Mouse (Mus musculus): ENCODE results near the gene Cd52.

Cd52 gene

DNA sequence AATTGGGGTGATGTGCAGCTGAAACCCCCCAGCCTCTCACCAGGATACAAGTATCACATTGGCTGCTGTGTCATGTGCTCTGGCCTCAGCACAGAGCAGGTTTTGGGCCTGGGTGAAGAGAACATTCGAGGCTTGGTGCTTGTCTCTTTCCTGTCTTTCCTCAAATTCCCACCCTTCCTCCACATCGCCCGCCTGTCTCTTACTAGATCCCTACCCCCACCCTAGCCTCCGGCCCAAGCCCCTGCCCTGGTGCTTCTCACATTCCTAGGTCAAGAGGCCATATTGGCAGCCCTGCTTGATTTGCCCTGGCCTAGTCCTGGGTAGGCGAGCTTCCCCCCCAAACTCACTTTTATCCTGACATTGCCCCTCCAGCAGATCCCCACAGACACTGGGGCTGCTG is 24.2 kb upstream of the Cd52 start:
- no peak for DNase-seq (ENCODE audit: low spot score)

DNA sequence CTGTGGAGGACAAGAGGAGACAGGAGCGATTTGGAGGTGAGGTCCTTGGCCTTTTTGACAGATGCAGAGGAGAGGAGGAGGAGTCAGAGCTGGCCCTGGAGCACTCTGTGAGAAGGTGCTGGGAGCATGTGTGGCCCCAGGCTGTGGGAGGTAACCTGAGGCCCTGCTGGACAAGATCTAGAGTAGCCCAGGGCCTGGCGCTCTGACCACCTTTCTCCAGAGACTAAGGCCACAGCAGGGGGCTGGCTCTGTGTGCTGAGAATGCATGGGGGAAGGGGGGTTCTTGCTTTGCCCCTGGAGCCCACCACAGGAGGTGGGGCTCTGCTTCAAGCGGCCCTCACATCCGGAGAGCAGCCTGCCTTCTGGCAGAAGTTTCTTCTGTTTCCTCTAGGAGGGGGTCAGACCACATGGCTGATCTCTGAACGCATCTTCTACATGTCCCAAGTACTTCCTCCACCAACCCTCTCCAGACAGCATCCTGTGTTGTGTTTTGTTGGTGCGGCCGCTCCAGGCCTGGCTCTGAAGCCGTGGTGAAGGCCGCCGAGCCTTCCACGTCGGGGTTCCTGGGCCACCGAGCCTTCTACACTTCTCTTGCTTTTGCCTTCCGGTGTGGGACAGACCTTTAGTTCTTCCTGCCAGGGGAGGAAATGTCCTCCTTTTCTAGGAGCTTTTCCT is 23.4 kb upstream of the Cd52 start:
- DNase-seq (ENCODE audit: low spot score), result peak; percentile 68

DNA sequence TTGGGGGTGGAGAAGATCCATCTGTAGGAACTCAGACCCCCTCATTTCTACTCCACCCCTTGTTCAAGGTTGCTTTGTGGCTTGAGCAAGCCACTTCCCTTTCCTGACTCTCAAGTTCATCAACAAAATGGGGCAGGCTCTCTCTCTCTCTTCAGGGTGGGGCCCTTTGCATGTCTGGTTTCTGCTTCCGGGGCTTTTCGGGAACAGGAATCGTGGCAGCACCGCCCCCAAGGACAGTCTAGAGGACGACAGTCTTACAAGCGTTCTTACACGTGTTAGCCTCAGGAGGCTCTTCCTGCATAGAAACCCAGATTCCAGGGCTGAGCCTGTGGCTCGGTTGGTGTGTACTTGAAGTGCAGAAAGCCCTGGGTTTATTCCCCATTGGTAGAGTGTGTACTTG is 22.1 kb upstream of the Cd52 start:
- DNase-seq (ENCODE audit: low spot score), result peak; percentile 88

DNA sequence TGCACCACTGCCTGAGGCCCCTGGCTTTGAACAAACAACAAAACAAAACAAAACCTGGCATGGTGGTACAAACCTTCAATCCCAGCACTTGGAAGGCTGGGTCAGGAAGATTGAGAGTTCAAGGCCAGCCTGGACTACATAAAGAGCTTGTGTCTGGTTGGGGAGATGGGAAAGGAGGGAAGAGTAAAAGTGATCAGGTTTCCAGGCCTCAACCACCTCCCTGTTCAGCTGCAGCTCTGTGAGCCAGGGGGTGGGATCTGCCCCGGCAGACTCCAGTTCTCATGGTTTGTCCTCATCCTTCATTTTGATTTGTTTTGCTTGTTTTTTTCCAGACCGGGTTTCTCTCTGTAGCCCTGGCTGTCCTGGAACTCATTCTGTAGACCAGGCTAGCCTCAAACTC is 21.6 kb upstream of the Cd52 start:
- no peak for DNase-seq (ENCODE audit: low spot score)

DNA sequence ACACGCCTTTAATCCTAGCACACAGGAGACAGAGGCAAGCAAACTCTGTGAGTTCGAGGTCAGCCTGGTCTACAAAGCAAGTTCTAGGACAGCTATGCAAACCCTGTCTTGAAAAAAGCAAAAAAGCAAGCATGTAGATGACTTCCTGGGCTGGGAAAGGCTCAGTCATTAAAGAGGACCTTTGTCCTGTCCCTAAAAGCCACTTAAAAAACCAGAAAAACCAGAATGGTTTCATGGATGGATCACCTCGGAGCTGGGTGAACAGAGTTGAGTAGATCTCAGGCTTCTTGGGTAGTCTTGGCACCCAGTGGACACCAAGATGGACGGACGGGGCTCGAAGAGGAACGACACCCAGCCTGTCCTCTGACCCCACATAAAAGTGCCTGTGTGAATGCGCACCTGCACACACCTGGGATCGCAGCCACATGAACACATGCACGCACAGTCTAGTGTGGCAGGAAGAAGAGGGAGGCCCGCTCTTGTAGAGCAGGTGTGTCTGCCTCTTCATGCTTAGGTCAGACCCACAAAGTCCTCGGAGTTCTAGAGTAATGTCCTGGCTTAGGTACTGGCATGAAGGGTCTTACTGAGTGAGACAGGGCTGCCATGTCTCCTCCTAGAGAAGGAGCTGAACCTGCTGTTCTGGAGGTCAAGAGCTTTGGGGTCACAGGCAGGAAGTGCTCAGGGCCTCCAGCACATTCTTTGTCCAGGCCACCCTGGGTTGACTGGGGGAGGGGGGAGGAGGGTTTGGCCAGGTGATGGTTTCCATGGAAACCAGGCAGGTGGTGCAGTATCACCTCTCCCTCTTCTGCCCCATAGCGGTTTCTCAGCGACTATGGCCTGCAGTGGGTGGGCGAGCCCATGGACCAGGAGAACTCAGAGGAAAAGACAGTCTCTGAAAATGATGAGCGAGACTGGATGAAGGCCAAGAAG is 20.6 kb upstream of the Cd52 start:
- DNase-seq (ENCODE audit: low spot score), result no peak

DNA sequence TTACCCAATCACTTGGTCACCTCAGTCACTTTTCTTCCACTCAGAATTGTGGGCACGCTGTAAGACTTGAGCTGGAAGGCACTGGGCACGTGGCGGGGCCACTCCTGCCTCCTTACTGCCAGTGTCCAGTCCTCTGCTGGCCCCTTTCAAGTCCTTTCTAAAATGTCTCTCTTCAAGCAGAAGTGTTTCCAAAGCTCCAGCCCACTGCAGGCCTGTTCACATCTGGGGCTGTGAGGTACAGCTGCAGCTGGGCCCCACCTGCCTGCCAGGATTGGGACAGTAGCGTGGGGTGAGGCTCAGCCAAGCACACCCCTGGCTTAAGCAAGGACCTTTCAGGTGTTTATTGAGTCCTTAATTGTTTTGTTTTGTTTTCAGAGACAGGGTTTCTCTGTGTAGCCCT is 19.2 kb upstream of the Cd52 start:
- DNase-seq (ENCODE audit: low spot score), result no peak

DNA sequence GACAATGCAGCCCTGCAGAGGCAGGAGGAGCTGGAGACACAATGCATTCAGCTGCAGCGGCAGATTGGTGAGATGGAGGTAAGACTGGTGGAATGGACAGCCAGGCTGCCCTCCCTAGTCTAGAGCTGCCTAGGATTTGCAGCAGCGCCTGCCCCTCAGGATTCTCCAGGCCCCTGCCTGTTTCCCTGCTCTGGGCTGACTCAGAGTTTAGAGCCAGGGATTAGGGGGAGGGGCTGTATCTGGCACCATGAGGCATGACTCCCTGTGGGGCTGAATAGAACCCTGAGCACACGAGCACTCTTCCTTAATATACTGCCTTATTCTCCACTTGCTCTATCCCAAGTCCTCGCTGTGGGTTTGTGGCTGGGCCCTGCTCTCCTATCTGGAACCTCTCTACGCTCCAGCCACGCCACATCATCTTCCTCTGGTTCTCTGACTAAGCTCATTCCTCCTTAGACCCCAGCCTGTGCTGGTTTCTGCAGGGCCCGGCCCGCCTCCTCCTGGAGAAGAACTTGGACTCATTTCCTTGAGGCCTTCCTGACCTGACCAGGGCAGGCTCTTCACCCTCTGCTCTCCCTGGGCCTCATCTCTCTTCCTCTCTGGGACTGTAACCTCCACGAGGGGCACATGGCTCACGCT is 18.6 kb upstream of the Cd52 start:
- no peak for DNase-seq (ENCODE audit: low spot score)

DNA sequence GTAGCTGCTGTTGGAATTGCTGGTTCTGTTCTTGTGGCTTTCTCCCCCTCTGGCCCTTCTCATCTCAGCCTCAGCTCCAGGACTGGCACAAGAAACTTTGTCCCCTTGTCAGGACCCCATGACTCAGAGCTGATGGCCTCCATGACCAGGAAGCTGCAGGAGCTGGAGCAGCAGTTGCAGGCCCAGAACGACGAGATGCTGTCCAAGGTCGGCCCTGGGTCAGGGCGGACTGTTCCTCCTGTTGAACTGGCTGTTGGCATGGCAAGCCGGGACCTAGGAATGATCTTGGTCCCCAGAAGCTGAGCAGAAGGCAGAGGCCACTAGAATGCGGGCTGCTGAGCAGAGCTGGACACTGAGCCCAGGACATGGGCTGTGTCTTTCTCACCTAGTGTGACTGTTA is 17.5 kb upstream of the Cd52 start:
- no peak for DNase-seq (ENCODE audit: low spot score)

DNA sequence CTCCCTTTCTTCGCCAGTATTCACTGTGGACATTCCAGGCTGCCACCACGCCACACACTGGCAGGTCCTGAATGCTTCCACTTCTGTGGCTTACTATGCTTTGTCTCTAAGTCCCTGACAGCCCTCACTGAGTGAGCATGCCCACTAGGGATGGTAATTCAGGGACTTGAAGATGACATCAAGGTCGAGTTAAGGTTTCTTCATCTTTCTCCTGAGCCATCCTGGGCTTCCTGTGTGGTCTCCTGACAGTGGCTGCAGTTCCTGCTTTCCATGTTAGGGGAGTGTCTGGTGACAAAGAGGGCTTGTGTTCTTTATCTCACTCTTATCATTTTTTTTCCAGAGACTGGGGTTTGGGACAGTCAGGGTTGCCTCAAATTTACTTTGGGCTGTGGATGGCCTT is 15.8 kb upstream of the Cd52 start:
- no peak for DNase-seq (ENCODE audit: low spot score)

DNA sequence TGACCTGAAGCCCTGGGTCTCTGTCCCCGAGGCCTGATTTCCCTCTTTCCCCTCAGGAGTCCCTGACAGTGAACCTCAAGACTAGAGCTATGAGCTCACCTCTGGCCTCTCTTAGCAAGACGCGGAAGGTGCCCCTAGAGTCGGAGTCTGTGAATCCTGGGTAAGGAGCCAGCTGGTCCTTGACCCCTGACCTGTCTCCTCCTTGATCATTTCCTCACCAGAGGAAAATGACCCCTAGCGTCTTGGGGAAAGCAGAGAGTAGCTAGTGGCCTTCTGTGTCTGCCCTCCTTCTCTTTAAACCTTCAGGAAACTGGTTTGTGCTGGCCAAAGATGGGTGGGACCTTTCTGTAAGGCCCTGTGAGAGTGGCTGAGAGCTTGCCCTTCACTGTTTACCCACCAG is 13.3 kb upstream of the Cd52 start:
- DNase-seq (ENCODE audit: low spot score), result no peak

DNA sequence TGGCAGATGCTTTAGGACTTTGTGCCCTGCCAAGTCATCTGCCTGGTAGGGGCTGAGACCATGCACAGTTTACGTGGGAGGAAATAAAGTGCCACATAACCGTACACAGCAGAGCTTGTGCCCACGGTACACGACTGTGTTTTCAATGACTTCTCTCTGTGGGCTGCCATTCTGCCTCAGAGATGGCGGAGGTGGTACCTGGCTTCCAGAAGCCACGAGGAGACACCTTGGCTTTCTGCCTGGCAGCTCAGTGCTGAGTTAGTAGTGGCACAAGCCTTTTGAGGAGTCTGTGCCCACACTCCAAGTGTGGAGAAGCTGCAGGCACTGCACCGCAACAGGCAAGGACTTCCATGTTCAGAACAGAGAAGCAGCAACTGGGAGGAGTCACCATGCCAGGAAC is 12.8 kb upstream of the Cd52 start:
- DNase-seq (ENCODE audit: low spot score), result no peak

DNA sequence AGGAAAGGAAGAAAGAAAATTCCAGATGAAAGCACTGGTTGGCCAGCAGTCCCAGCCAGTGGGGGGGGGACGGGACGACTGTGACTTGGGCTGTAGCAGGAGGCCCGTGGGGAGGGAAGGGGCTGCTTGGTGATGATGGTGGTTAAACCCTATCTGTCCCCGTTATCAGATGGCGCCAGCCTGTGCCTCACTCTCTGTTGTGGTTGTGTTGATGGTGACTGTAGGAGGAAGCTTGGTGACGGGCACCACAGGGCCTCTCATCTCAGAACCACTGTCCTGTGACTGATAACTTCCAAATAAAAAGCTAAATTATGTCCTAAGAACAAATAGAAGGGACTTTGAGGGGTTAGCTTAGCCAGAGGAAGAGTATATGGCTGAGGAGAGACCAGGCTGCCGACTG is 11.2 kb upstream of the Cd52 start:
- DNase-seq (ENCODE audit: low spot score), result no peak

DNA sequence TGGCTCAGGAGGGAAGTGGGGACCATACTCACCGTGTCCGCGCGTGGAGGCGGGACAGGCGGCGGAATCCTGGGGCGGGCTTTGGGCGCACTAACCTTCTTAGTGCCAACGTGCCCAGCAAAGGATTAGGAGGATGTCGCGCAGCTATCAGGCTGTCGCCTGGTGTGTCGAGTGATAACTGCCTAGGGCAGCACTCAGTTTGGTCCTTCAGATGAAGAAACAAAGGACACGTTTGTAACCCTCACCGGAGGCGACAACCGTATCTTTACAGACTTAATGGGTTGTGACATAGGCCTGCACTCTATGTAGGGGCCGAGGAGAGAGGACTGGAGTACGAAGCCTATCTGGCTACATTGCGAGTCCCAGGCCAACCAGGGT is 7.8 kb upstream of the Cd52 start:
- no peak for DNase-seq (ENCODE audit: low spot score)

DNA sequence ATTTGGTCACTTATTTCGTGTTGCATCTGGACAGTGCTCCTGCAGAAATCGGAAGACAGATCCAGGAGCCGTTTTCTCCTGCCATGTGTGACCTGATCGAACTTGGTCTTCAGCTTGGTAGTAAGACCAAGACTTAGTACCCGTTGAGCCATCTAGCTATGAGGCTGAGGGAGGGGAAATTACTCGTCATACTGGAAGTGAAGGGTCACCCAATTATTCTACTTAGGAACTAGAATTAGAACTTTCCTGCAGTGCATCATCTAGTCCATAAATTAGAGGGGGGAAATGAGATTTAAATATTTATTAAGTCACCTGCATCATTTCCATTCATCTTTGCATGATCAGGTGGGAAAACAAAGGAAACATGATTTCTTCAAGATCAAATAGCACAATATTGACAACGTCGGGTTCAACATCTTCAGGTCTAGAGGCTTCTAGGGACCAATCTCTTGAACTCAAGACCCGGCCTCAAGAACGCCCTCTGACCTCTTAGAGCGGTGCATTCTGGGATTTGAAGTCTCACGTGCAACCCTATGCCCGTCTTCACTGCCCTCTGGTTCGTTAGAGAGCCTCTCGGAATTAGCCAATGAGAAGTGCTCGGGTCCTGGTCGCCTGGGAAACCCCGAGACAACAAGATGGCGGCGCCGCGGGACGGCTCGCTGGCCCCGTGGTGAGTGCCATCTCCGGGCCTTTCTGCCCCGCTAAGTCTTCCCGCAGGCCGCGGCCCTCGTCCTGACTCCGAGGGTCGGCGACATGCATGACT is 7.3 kb upstream of the Cd52 start, which contains the start of gene Ubxn11:
Ubxn11 (plus strand) TSS at position 592 of the 763 bp plus-strand sequence.
- DNase-seq (ENCODE audit: low spot score), result peak; percentile 86

DNA sequence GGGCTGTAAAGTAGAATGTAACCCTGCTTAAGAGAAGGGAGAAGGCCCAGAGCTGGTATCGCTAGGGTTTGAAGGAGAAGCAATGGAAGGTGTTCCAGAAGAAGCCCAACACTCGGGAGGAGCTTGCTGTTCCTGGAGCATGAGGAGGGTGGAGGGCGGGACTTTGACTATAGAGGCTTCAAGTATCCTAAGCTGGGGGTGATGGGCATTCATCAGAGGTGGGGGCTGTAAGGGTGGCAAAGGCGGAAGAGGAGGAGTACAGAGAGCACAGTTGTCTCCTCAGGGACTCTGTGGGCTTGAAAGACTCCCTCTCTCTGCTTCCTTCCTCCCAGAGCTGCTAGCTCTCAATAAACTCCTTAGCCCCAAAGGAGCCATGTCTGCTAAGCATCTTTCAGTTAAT is 5.4 kb upstream of the Cd52 start:
- DNase-seq (ENCODE audit: low spot score), result no peak

DNA sequence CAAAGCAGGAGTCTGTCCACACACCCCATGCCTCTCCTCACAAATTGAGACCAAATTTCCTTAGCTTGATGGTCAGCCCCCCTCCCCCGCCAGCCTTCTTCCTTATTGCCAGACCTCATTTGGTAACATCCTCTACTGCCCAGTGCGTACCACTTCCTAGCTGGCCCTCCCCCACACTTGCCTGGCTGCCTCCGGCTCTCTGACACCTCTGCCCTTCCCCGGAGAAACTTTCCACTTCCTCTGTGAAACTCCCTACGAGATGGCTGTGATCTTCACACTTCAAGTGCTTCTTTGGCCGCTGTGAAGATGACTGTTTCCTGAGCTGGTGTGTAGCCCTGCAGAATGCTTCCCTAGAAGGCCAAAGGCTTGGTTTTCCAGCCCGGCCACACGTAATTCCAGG is 3.7 kb upstream of the Cd52 start:
- DNase-seq (ENCODE audit: low spot score), result peak; percentile 90

DNA sequence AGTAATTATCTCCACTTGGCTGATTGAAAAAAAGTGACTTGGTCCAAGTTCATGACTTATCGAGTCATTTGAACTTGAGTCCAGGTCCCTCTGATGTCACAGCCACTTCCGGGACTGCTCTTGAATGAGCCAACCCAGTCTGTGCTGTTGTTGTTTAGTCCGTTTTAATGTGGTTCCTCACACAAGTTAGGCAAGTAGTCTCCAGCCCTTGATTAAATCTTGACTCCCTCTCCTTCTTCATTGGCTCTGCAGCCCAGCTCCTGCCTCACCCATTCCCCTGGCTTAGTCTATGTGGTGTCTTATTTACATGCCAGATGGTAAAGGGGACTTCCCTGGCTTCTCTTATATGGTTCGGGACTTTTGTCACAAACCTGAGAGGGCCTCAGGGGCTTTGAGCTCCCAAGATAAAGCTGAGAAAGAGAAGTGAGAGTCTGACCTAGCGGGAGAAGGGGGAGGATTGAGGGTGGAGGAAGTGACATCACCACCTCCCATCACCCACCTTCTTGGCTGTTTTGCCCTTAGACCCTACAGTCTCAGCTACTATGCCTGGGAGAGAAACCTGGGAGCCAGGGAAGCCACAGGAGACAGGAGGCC is 2.2 kb upstream of the Cd52 start:
- peak; percentile 69 for DNase-seq (ENCODE audit: low spot score)

DNA sequence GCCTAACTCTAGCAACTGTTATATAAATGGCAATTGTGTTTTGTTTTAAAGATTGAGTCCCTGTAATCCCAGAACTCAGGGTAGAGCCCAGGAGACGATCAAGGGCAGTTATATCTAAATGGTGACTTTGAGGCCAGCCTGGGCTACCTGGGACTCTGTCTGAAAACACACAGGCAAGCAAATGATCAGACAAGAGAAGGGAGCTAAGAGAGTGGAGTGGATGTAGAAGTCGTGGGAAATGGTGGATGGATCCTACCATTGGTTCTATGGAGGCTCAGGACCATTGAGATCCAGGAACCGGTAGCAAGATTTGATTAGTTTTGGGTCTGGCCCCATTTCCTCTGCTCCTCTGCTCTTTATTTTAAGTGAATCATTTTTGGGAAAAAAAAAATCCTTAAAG is 1.2 kb upstream of the Cd52 start:
- DNase-seq (ENCODE audit: low spot score), result no peak

DNA sequence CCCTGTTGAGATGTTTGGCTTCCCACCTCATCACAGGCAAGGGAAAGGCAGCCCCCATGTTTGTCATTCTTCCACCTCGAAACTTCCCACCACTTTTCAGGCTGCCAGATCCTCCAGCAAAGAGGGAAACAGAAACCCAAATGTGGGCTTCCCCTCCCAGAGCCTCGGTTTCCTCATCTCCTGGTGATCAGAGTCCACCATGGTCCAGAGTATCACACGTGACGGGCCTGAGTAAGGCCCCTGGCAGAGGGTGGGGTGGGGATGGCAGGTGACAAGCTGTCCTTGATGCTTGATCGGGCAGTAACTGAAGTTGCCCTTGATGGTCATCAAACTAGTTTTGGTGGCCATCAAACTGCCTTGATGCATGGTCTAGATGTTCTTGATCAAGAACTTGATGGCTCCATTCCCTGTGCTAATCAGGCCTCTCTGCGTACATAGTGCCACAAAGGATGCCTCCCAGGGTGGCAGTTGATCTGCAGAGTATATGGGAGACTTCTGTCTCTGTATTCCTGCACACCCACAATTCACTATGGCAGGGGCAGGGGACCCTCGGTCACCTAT is 798 bp downstream of the Cd52 start:
- DNase-seq (ENCODE audit: low spot score), result no peak

DNA sequence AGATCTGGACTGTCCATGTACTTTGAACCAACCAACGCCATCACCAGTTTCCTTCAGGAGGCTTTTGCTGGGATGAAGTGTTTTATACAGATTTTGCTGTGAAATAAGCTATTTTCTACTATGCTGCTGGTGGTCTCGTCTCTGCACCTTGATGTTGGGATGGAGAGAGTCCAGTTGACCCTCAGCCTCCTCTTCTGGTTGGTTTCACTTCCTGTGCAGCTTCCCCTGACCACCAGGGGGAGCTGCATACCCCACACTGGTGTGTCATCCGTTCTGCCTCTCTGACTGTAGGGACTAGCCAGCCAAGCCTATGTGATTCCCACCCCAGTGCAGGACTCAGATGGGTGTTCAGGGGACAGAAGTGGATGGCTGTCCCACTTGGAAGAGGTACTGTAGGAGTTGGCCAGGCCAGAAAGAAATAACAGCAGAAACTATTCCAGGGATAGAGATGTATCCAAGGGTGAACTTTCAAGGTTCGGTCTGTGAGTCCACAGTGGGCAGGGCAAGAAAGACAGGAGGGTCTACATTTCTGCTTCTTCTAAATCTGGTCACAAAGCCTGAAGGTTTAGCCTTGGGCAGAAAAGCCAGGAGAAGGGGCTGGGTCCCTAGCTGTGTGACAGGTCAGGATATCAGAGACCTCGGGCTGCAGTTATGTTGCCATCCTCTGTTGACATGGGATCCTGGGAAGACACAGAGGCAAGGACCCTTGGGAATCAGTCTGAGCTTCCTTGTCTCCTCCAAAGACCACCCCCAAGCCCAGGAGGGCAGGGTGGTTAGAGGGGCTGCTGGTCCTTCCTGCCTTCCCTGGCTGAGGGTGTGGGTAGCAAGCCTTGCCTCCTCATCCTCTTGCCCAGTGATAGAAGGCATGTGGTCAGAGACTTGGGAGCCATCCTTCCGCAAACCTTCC is 2.2 kb downstream of the Cd52 start:
- DNase-seq (ENCODE audit: low spot score), result peak; percentile 74

DNA sequence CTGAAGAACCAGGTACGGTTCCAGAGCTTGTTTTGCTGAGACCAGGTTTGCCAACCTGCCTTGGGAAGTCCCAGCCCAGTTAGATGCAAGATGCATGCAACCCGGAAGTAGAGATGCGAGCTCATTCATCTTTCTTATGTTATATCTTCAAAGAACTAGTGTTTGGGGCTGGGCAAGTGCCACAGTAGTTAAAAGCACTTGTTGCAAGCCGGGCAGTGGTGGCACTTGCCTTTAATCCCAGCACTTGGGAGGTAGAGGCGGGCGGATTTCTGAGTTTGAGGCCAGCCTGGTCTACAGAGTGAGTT is 3.7 kb downstream of the Cd52 start:
- DNase-seq (ENCODE audit: low spot score), result peak; percentile 56
